Mouse (Mus musculus) ES-CJ7 (cell line): ENCODE results near the gene Rnf7.
"Not testable (repeated sequence)": the region's sequence is repeated elsewhere in the genome, so short reads cannot be mapped to it uniquely, and the experiment has no call there.

Source experiments
- DNase-seq: peaks from one replicate; pipeline ENCODE4 v3.0.0; 2011; ENCODE audit warnings: low read depth, low spot score

Gene Rnf7

GRCm38 (mm10) chr9:96478071-96478888 lies at the start of gene Rnf7:
Rnf7 (minus strand) TSS chr9:96478675.
- DNase-seq = peak; percentile 96

- no peak for DNase-seq
These were observed 47.5 kb upstream of the Rnf7 start for GRCm38 (mm10) chr9:96526011-96526410.

- DNase-seq = no peak
These were observed 46.6 kb upstream of the Rnf7 start, which contains the start of gene Gm28729 for GRCm38 (mm10) chr9:96524972-96525506. Gm28729 (minus strand) TSS chr9:96525264.

- DNase-seq = peak; percentile 41
These were observed 44.7 kb upstream of the Rnf7 start for GRCm38 (mm10) chr9:96523148-96523547.

GRCm38 (mm10) chr9:96521574-96521973 lies 43.1 kb upstream of the Rnf7 start:
- not testable (repeated sequence) for DNase-seq

- no peak for DNase-seq
These were observed 39.0 kb upstream of the Rnf7 start for GRCm38 (mm10) chr9:96517429-96517828.

GRCm38 (mm10) chr9:96516806-96517205 lies 38.3 kb upstream of the Rnf7 start:
- no peak for DNase-seq

GRCm38 (mm10) chr9:96515737-96516136 lies 37.3 kb upstream of the Rnf7 start:
- DNase-seq = no peak

- no peak for DNase-seq
These were observed 35.8 kb upstream of the Rnf7 start for GRCm38 (mm10) chr9:96514278-96514677.

- peak; percentile 54 for DNase-seq
These were observed 27.6 kb upstream of the Rnf7 start for GRCm38 (mm10) chr9:96506011-96506498.

GRCm38 (mm10) chr9:96505156-96505555 lies 26.7 kb upstream of the Rnf7 start:
- DNase-seq = no peak

GRCm38 (mm10) chr9:96504116-96504895 lies 25.8 kb upstream of the Rnf7 start:
- peak; percentile 61 for DNase-seq

- DNase-seq = no peak
These were observed 24.6 kb upstream of the Rnf7 start for GRCm38 (mm10) chr9:96502856-96503610.

GRCm38 (mm10) chr9:96501217-96501616 lies 22.7 kb upstream of the Rnf7 start:
- no peak for DNase-seq

- no peak for DNase-seq
These were observed 14.7 kb upstream of the Rnf7 start for GRCm38 (mm10) chr9:96493212-96493611.

- DNase-seq = peak; percentile 76
These were observed 13.3 kb upstream of the Rnf7 start for GRCm38 (mm10) chr9:96491810-96492209.

GRCm38 (mm10) chr9:96487869-96488268 lies 9.4 kb upstream of the Rnf7 start:
- not testable (repeated sequence) for DNase-seq

- peak; percentile 41 for DNase-seq
These were observed 5.2 kb upstream of the Rnf7 start for GRCm38 (mm10) chr9:96483648-96484047.

- no peak for DNase-seq
These were observed 4.6 kb upstream of the Rnf7 start for GRCm38 (mm10) chr9:96483028-96483427.

- DNase-seq = no peak
These were observed 6.1 kb downstream of the Rnf7 start for GRCm38 (mm10) chr9:96472356-96472755.

- DNase-seq = not testable (repeated sequence)
These were observed 6.8 kb downstream of the Rnf7 start for GRCm38 (mm10) chr9:96471681-96472080.
